Mouse (Mus musculus): ENCODE data around the gene Cdkn1b.

The Cdkn1b gene

GRCm38 (mm10) chr6:134903891-134904884 is 16.0 kb upstream of the Cdkn1b start:
- DNase-seq, result no peak

- DNase-seq, result no peak
Measured at GRCm38 (mm10) chr6:134905811-134906210, 14.4 kb upstream of the Cdkn1b start.

GRCm38 (mm10) chr6:134914523-134914922 is 5.7 kb upstream of the Cdkn1b start:
- no peak for DNase-seq

GRCm38 (mm10) chr6:134916641-134917040 is 3.6 kb upstream of the Cdkn1b start:
- peak; percentile 16 for DNase-seq

GRCm38 (mm10) chr6:134917087-134917486 is 3.1 kb upstream of the Cdkn1b start:
- peak; percentile 81 for DNase-seq

GRCm38 (mm10) chr6:134918769-134919168 is 1.4 kb upstream of the Cdkn1b start:
- DNase-seq, result no peak

- no peak for DNase-seq
Measured at GRCm38 (mm10) chr6:134919511-134920189, 551 bp upstream of the Cdkn1b start.

- peak; percentile 59 for DNase-seq
Measured at GRCm38 (mm10) chr6:134921014-134921694, 953 bp downstream of the Cdkn1b start.

GRCm38 (mm10) chr6:134921695-134922510 is 1.7 kb downstream of the Cdkn1b start:
- DNase-seq, result no peak

GRCm38 (mm10) chr6:134922511-134923195 is 2.5 kb downstream of the Cdkn1b start:
- no peak for DNase-seq

- no peak for DNase-seq
Measured at GRCm38 (mm10) chr6:134923670-134924069, 3.5 kb downstream of the Cdkn1b start.

GRCm38 (mm10) chr6:134924262-134924661 is 4.1 kb downstream of the Cdkn1b start:
- no peak for DNase-seq

GRCm38 (mm10) chr6:134925673-134926337 is 5.6 kb downstream of the Cdkn1b start:
- DNase-seq, result no peak

GRCm38 (mm10) chr6:134926338-134926705 is 6.1 kb downstream of the Cdkn1b start:
- no peak for DNase-seq

- DNase-seq, result peak; percentile 44
Measured at GRCm38 (mm10) chr6:134926803-134927594, 6.8 kb downstream of the Cdkn1b start.

GRCm38 (mm10) chr6:134927595-134928095 is 7.4 kb downstream of the Cdkn1b start:
- peak; percentile 23 for DNase-seq

- peak; percentile 95 for DNase-seq
Measured at GRCm38 (mm10) chr6:134928096-134928888, 8.1 kb downstream of the Cdkn1b start.

GRCm38 (mm10) chr6:134928889-134929310 is 8.7 kb downstream of the Cdkn1b start:
- peak; percentile 51 for DNase-seq

- DNase-seq, result no peak
Measured at GRCm38 (mm10) chr6:134929926-134930325, 9.7 kb downstream of the Cdkn1b start.

Data from kidney, adult 11 months (tissue).